Mouse (Mus musculus) forebrain, embryonic 11.5 days (tissue): ENCODE data around the gene Galp. TPM values are rescaled to one million over a fixed set of nuclear protein-coding genes. Genes with fewer than 3 reads are reported as not detected.

ENCODE experiments used
- polyA plus RNA-seq: library from polyadenylated mRNA; unstranded; fragments of >200 nt; fragmentation: Nextera tagmentation; extraction: Ambion mirVana; gene quantifications from 2 replicates; pipeline ENCODE4 v1.2.1, GENCODE M21; 2014

The Galp gene
- polyA plus RNA-seq, 1 experiment from 2014 or later = not detected

Other genes with a start within 250 kb of the Galp start
- not detected in 2 replicates for gene Vmn1r65, start 186.1 kb upstream of the Galp start, polyA plus RNA-seq
- gene Nlrp4c, start 151.9 kb upstream of the Galp start, polyA plus RNA-seq = not detected in 2 replicates
- 11.2 and 12.3 TPM in 2 replicates for gene Zfp787, start 41.1 kb upstream of the Galp start, polyA plus RNA-seq
- 73.9 and 82.4 TPM in 2 replicates for gene Zfp444, start 24.9 kb upstream of the Galp start, polyA plus RNA-seq
- gene Zscan5b, start 25.2 kb downstream of the Galp start, polyA plus RNA-seq = not detected in 2 replicates
- not detected in 2 replicates for gene Epp13, start 55.6 kb downstream of the Galp start, polyA plus RNA-seq
- gene Zfp667, start 89.5 kb downstream of the Galp start, polyA plus RNA-seq = 10.7 and 10.9 TPM in 2 replicates
- gene Zfp583, start 134.2 kb downstream of the Galp start, polyA plus RNA-seq = 5.9 and 6.6 TPM in 2 replicates
- gene Gm3854, start 146.7 kb downstream of the Galp start, polyA plus RNA-seq = 3.9 and 4.1 TPM in 2 replicates
- gene Zfp78, start 166.2 kb downstream of the Galp start, polyA plus RNA-seq = 1.9 and 3.1 TPM in 2 replicates
- 12.3 and 12.8 TPM in 2 replicates for gene Zfp28, start 186.2 kb downstream of the Galp start, polyA plus RNA-seq
- gene Smim17, start 201.6 kb downstream of the Galp start, polyA plus RNA-seq = 0.55 and 0.99 TPM in 2 replicates
- not detected in 2 replicates for gene Gm20715, start 213.2 kb downstream of the Galp start, polyA plus RNA-seq
- not detected in 2 replicates for gene Olfr1344, start 241.6 kb downstream of the Galp start, polyA plus RNA-seq